ENCODE assay signal across 22 mouse cellular contexts in the genomic region with DNA sequence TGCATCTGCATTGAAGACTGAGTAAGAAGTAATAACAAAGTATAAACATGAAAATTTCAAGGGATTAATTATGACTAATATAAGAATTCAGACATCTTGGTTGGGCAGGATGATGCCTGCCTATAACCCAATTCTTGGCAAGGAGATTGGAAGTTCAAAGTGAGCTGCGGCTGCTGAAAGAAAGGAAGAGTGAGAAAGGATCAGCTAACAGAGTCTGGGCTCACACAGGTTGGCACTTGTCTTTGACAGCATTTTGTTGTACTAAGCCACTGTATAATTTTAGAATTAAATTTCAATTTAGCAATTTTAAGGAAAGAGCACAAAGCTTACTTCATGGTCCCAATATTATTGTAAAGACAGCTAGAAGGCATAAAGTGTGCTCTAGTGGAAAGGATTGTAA.
DNase-seq lines count a peak whose midpoint lies in the region; ATAC-seq and TF ChIP-seq lines count a peak whose summit lies in the region.
"Had no signal": no experiment of that assay in that cellular context is flagged by ENCODE, and none has a peak within 500 bp of the region (broad histone marks: within the 10 kb centered on the region; RNA-seq: fewer than 3 reads in every experiment).

No protein-coding gene starts in this region.

- H3ac ChIP-seq in myocyte (ENCODE audit: control insufficient read depth, insufficient read length), result no peak overlapping the region

- TF ChIP-seq POLR2A in myocyte (IDR thresholded peaks at IDR 0.05; ENCODE audit: insufficient read length, low read depth), result no peak

- peaks cover 20% of the 10 kb centered on the region for H3K36me3 ChIP-seq in embryonic facial prominence, embryonic 14.5 days (ENCODE audit: control insufficient read depth, insufficient read depth, low read length)
- peaks cover 40% of the 10 kb centered on the region for H3K36me3 ChIP-seq in embryonic facial prominence, embryonic 10.5 days (replicated peaks)
- H3K36me3 ChIP-seq in myocyte (ENCODE audit: control insufficient read depth, insufficient read depth), result peaks cover 7% of the 10 kb centered on the region

- H3K27ac ChIP-seq in embryonic facial prominence, embryonic 14.5 days (replicated peaks; ENCODE audit: low read depth, low read length), result no peak overlapping the region
- H3K27ac ChIP-seq in embryonic facial prominence, embryonic 10.5 days (replicated peaks), result no peak overlapping the region

- H3K4me1 ChIP-seq in embryonic facial prominence, embryonic 14.5 days (ENCODE audit: control insufficient read depth, insufficient read depth, low read length), result peaks cover 8% of the 10 kb centered on the region; the same call in 1 of the 2 replicates
- H3K4me1 ChIP-seq in embryonic facial prominence, embryonic 10.5 days, result no peaks in the 10 kb centered on the region

- WGBS in embryonic facial prominence, embryonic 14.5 days, result 70% methylated on average over 1 of the region's 1 CpGs
- WGBS in embryonic facial prominence, embryonic 10.5 days, result 88% methylated on average over 1 of the region's 1 CpGs

- H3K27me3 ChIP-seq in embryonic facial prominence, embryonic 14.5 days (replicated peaks; ENCODE audit: control insufficient read depth, insufficient read depth, low read length), result no peaks in the 10 kb centered on the region
- H3K27me3 ChIP-seq in embryonic facial prominence, embryonic 10.5 days (replicated peaks; ENCODE audit: low read depth, poor library complexity, severe bottlenecking), result no peaks in the 10 kb centered on the region
- no peaks in the 10 kb centered on the region for H3K27me3 ChIP-seq in myocyte (ENCODE audit: control insufficient read depth, insufficient read depth, insufficient read length)
- H3K27me3 ChIP-seq: CH12.LX, Patski had no signal

- no peak overlapping the region for H3K9ac ChIP-seq in embryonic facial prominence, embryonic 14.5 days (ENCODE audit: low read depth, low read length)

- no peak overlapping the region for H3K4me2 ChIP-seq in embryonic facial prominence, embryonic 14.5 days (ENCODE audit: low read depth, low read length)
- H3K4me2 ChIP-seq in myocyte (ENCODE audit: low read depth), result no peak overlapping the region

- peak; percentile 66 for DNase-seq in embryonic facial prominence, embryonic 14.5 days (ENCODE audit: low spot score)
- no peak for DNase-seq in embryonic facial prominence, embryonic 10.5 days (ENCODE audit: low spot score)
- DNase-seq in Muller cell, postnatal 12 days (ENCODE audit: inconsistent ontology term), result peak; percentile 68
- no peak for DNase-seq in frontal cortex, postnatal 14 days (ENCODE audit: low spot score in 2 of 2)
- no peak for DNase-seq in left cerebral cortex, postnatal 36 days (ENCODE audit: low spot score in 2 of 2)
- DNase-seq: adrenal gland, adult 2 months; adrenal gland, adult 8-10 months; adrenal gland, postnatal 10 days; adrenal gland, postnatal 14 days; adrenal gland, postnatal 25 days; adrenal gland, postnatal 36 days; B cell, adult 2 months; cerebellum, adult 11 months; cerebellum, adult 11-12 months; cerebellum, adult 18-20 months; cerebellum, adult 2 months had no signal

- intact Hi-C loops in left cerebral cortex, postnatal 36 days (cut with DNase I), result loop anchor here (10.0 kb wide), 1 partner anchor 147 kb away; a partner anchor contains a TSS

- no peak overlapping the region for H3K4me3 ChIP-seq in embryonic facial prominence, embryonic 14.5 days (ENCODE audit: low read depth, low read length)
- no peak overlapping the region for H3K4me3 ChIP-seq in embryonic facial prominence, embryonic 10.5 days
- H3K4me3 ChIP-seq in myocyte, result no peak overlapping the region

- H3K79me2 ChIP-seq in myocyte (ENCODE audit: control insufficient read depth, insufficient read depth), result peaks cover 20% of the 10 kb centered on the region

- no peaks in the 10 kb centered on the region for H3K9me3 ChIP-seq in embryonic facial prominence, embryonic 14.5 days (ENCODE audit: control insufficient read depth, low read length)
- H3K9me3 ChIP-seq in embryonic facial prominence, embryonic 10.5 days, result no peaks in the 10 kb centered on the region
- H3K9me3 ChIP-seq: G1E had no signal

- peak; percentile 65 for ATAC-seq in embryonic facial prominence, embryonic 14.5 days (ENCODE audit: low read depth)
- ATAC-seq: activated CD4-positive, CD25-positive, alpha-beta regulatory T cell, adult 4 months; CD4-positive, CD25-positive, alpha-beta regulatory T cell, adult 4 months; Patski had no signal

TF ChIP-seq in myocyte, 11 proteins besides CTCF, POLR2A, EP300 and RAD21:
- no peak for TF ChIP-seq POLR2AphosphoS2 (IDR thresholded peaks at IDR 0.05; ENCODE audit: insufficient read length, low read depth)
- TF ChIP-seq CEBPB (IDR thresholded peaks at IDR 0.05; ENCODE audit: insufficient read depth, poor library complexity, severe bottlenecking), result 0 out of 2 replicates have a peak, but pooled peaks have one; percentile 1

Comparison
In these comparisons a context has a peak if more than half of its experiments do, and no peak if none do; other contexts are left out.
1. DNase-seq: peak in embryonic facial prominence, embryonic 14.5 days (single experiment) and Muller cell, postnatal 12 days (single experiment); none in embryonic facial prominence, embryonic 10.5 days (single experiment), frontal cortex, postnatal 14 days (0 of 2) and left cerebral cortex, postnatal 36 days (0 of 2).